Mouse (Mus musculus) intestine, embryonic 15.5 days (tissue): ENCODE data around the gene Mov10l1. TPM values are rescaled to one million over a fixed set of nuclear protein-coding genes. Genes with fewer than 3 reads are reported as not detected.

Source experiments
- ATAC-seq: fragments of 200-750 bp; cut with Nextera tagmentation; 2 replicates; pipeline ENCODE4 v1.8.0; 2017; ENCODE audit warnings: moderate TSS enrichment, moderate library complexity
- H3K27ac ChIP-seq: fragments of 300-500 bp; sonication (generic); 2 replicates; pipeline ENCODE4 v1.5.1; 2015; ENCODE audit warnings: mild to moderate bottlenecking, inconsistent platforms
- H3K27me3 ChIP-seq: fragments of 300-500 bp; sonication (generic); replicated peaks from 2 replicates; pipeline ENCODE4 v1.6.1; 2015; ENCODE audit warnings: inconsistent platforms
- H3K36me3 ChIP-seq: fragments of 300-500 bp; sonication (generic); 2 replicates; pipeline ENCODE4 v1.6.1; 2015; ENCODE audit warnings: inconsistent platforms
- H3K4me1 ChIP-seq: fragments of 300-500 bp; sonication (generic); replicated peaks from 2 replicates; pipeline ENCODE4 v1.6.1; 2015; ENCODE audit warnings: inconsistent platforms
- H3K4me2 ChIP-seq: fragments of 300-500 bp; sonication (generic); replicated peaks from 2 replicates; pipeline ENCODE4 v1.6.1; 2015; ENCODE audit warnings: mild to moderate bottlenecking, inconsistent platforms
- H3K4me3 ChIP-seq: fragments of 300-500 bp; sonication (generic); replicated peaks from 2 replicates; pipeline ENCODE4 v1.5.1; 2015; ENCODE audit warnings: inconsistent platforms
- H3K9ac ChIP-seq: fragments of 300-500 bp; sonication (generic); 2 replicates; pipeline ENCODE4 v1.6.1; 2015; ENCODE audit warnings: inconsistent platforms
- H3K9me3 ChIP-seq: fragments of 300-500 bp; sonication (generic); 2 replicates; pipeline ENCODE4 v1.6.1; 2016; ENCODE audit warnings: inconsistent platforms
- WGBS: fragments of 180-500 bp; shearing (Covaris S2); methylation state at CpG from one replicate; pipeline ENCODE4 v1.1.7; 2015; 5-methylcytosine and 5-hydroxymethylcytosine counted together
- polyA plus RNA-seq: library from polyadenylated mRNA; unstranded; fragments of >200 nt; fragmentation: Nextera tagmentation; extraction: Ambion mirVana; gene quantifications from 2 replicates; pipeline ENCODE4 v1.2.1, GENCODE M21; 2015

Gene Mov10l1
- polyA plus RNA-seq, 1 experiment from 2014 or later: not detected

GRCm38 (mm10) chr15:89084826-89085225 lies 102.1 kb downstream of the Mov10l1 start:
- peaks cover 37% of the 10 kb centered on the region for H3K36me3 ChIP-seq
- H3K27ac ChIP-seq: no peak overlapping the region
- no peak overlapping the region for H3K4me2 ChIP-seq
- H3K9ac ChIP-seq: no peak overlapping the region
- H3K27me3 ChIP-seq: no peaks in the 10 kb centered on the region
- no peak overlapping the region for H3K4me3 ChIP-seq
- no peak for ATAC-seq
- peaks cover 3% of the 10 kb centered on the region for H3K4me1 ChIP-seq
- 89% methylated on average over 2 of the region's 2 CpGs for WGBS
- no peaks in the 10 kb centered on the region for H3K9me3 ChIP-seq

DNA sequence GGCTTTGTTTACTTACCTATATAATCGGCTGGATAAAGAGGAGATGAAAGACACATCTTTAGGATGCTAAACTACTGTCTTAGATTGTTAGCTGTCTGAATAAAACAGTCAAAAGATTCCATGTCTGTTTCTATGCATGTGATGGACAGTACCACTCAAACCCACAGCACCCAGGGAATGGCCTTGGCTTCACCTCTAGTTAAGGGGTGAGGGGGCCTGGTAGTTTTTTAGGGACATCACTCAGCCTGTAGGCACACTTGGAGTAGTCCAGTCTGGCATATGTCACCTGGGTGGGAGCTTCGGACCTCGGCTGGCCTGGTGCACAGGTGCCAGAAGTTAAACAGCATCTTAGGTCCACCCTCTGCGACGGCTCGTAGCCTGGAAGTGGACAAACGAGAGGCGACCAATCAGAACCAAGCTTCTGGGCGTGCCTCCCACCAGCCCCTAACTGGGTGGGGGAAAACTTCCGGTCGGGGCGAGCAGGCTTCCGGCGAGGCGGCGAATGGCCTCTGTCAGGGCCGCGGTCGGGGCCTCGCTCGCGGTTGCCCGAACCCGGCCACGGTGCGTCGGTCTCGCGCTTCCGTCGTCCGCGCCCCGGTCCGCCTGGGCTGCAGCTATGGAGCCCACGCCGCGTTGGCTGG lies 106.0 kb downstream of the Mov10l1 start, which contains the start of gene Selenoo:
Selenoo (plus strand) TSS at position 478 of the 641 bp plus-strand sequence.
- peaks cover 17% of the 10 kb centered on the region for H3K36me3 ChIP-seq
- peak within 1 kb of the TSS; percentile 99 for H3K4me3 ChIP-seq
- H3K27me3 ChIP-seq: no peaks in the 10 kb centered on the region
- peak; percentile 96 for ATAC-seq
- peak within 1 kb of the TSS; percentile 86 for H3K27ac ChIP-seq
- 2% methylated on average over 38 of the region's 38 CpGs for WGBS
- H3K4me1 ChIP-seq: peaks cover 10% of the 10 kb centered on the region
- H3K4me2 ChIP-seq: peak within 1 kb of the TSS; percentile 94
- H3K9me3 ChIP-seq: no peaks in the 10 kb centered on the region
- H3K9ac ChIP-seq: peak within 1 kb of the TSS; percentile 98

- H3K4me3 ChIP-seq: peak overlapping the region; percentile 99
- H3K4me2 ChIP-seq: peak overlapping the region; percentile 94
- H3K27me3 ChIP-seq: no peaks in the 10 kb centered on the region
- H3K9me3 ChIP-seq: no peaks in the 10 kb centered on the region
- WGBS: 2% methylated on average over 68 of the region's 68 CpGs
- peak; percentile 76 for ATAC-seq
- H3K9ac ChIP-seq: peak overlapping the region; percentile 98
- H3K4me1 ChIP-seq: peaks cover 10% of the 10 kb centered on the region
- peak overlapping the region; percentile 86 for H3K27ac ChIP-seq
- peaks cover 16% of the 10 kb centered on the region for H3K36me3 ChIP-seq
Observed at GRCm38 (mm10) chr15:89089248-89090051, 106.7 kb downstream of the Mov10l1 start.

DNA sequence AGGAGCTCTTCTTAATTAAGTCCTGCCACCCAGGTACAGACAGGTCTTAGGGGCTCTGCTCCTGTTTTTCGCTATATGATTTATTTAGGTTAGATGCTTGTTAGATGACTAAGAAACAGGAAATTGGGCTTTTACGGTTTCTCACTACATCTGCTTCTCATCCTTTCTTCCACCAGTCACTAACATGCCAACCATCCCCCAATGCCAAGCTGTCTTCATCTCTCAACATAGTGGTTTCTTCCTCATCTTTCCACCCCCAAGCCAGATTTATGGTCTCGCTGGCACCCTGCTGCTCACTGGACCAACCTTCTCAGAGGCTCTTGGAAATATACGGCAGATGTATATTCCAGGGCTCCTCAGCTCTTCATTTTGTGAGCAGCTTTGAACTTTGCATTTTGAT lies 108.0 kb downstream of the Mov10l1 start:
- H3K27ac ChIP-seq: no peak overlapping the region
- no peak overlapping the region for H3K9ac ChIP-seq
- no peak overlapping the region for H3K4me3 ChIP-seq
- H3K27me3 ChIP-seq: no peaks in the 10 kb centered on the region
- no peak for ATAC-seq
- 82% methylated on average over 4 of the region's 4 CpGs for WGBS
- H3K4me1 ChIP-seq: peaks cover 10% of the 10 kb centered on the region
- H3K4me2 ChIP-seq: 0 out of 2 replicates have a peak overlapping the region, but pooled peaks have one; percentile 94
- no peaks in the 10 kb centered on the region for H3K9me3 ChIP-seq
- H3K36me3 ChIP-seq: peaks cover 20% of the 10 kb centered on the region

DNA sequence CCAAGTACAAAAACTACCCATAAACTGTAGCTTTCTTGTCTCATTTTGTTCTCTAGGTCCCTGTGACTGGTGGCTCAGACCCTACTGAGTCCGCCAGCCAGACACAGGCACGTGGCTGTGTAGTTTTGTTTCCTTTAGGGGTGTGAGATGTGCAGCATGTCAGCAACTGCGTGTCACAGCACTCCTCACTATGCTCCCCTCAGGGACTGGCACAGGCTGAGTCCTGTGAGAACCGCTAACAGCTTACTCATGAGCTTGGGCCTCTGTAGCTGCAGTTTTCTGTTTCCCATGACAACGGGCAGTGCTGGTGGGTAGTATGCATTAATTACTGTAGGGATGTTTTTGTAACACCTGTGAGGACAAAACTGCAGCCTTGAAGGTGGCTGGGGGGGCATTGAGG lies 109.5 kb downstream of the Mov10l1 start:
- WGBS: 77% methylated on average over 5 of the region's 5 CpGs
- Histone ChIP-seq H3K27me3 (no peaks in the 10 kb centered on the region), H3K36me3 (peaks cover 28% of the 10 kb centered on the region), H3K4me3 (no peak overlapping the region), H3K9me3 (no peaks in the 10 kb centered on the region), H3K4me2 (no peak overlapping the region), H3K9ac (no peak overlapping the region), H3K4me1 (peaks cover 10% of the 10 kb centered on the region), H3K27ac (no peak overlapping the region)
- no peak for ATAC-seq

- H3K9ac ChIP-seq: no peak overlapping the region
- 91% methylated on average over 5 of the region's 5 CpGs for WGBS
- H3K4me2 ChIP-seq: no peak overlapping the region
- no peak overlapping the region for H3K27ac ChIP-seq
- H3K4me1 ChIP-seq: no peaks in the 10 kb centered on the region
- no peak for ATAC-seq
- no peaks in the 10 kb centered on the region for H3K27me3 ChIP-seq
- H3K9me3 ChIP-seq: no peaks in the 10 kb centered on the region
- H3K4me3 ChIP-seq: no peak overlapping the region
- H3K36me3 ChIP-seq: peaks cover 66% of the 10 kb centered on the region
Observed at GRCm38 (mm10) chr15:89097450-89097849, 114.7 kb downstream of the Mov10l1 start.

- ATAC-seq: no peak
- 85% methylated on average over 7 of the region's 7 CpGs for WGBS
- Histone ChIP-seq H3K27ac (no peak overlapping the region), H3K4me2 (no peak overlapping the region), H3K36me3 (peaks cover 70% of the 10 kb centered on the region), H3K27me3 (no peaks in the 10 kb centered on the region), H3K4me1 (no peaks in the 10 kb centered on the region), H3K9me3 (no peaks in the 10 kb centered on the region), H3K4me3 (no peak overlapping the region), H3K9ac (no peak overlapping the region)
Observed at GRCm38 (mm10) chr15:89098616-89099015, 115.9 kb downstream of the Mov10l1 start.

DNA sequence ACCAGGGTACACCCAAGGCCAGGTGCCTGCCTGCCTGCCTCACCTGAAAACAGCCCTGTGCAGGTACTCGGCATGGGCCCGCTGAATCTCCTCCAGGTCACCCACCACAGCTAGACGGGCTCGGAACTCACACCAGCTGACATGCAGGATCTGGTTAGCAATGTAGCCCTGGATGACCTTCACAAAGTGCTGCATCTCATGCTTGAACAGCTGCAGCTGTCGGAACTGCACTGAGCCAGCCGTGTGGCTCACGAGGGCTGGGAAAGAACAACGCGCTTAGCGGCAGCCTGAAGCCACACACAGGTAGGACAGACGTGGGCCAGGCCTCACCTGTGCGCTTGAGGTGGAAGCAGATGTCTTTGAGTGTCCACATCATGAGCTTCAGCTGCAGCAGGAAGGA lies 118.1 kb downstream of the Mov10l1 start:
- ATAC-seq: no peak
- Histone ChIP-seq H3K36me3 (peaks cover 75% of the 10 kb centered on the region), H3K27me3 (no peaks in the 10 kb centered on the region), H3K4me2 (no peak overlapping the region), H3K27ac (no peak overlapping the region), H3K9ac (no peak overlapping the region), H3K4me1 (no peaks in the 10 kb centered on the region), H3K4me3 (no peak overlapping the region), H3K9me3 (no peaks in the 10 kb centered on the region)
- 88% methylated on average over 12 of the region's 12 CpGs for WGBS

DNA sequence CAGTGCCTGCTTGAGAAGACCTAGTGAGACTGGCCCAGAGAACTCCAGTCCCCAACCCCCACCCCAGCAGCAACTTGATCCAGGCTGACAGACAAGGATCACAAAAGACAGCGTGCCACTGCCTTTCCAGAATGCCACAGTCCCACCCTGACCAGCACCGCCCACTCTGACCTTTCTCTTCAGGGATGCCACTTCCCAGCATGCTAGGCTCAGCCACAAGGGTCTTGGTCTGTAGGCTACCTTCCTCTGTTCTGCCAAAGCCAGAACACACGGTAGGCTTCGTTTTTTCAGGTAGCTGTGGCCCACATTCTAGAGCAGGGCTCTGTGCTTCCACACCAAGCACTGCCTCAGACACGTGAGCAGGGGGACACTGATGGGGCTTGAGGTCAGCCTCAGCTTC lies 119.9 kb downstream of the Mov10l1 start:
- Histone ChIP-seq H3K4me1 (no peaks in the 10 kb centered on the region), H3K27me3 (no peaks in the 10 kb centered on the region), H3K27ac (no peak overlapping the region), H3K36me3 (peaks cover 69% of the 10 kb centered on the region), H3K4me3 (no peak overlapping the region), H3K9me3 (no peaks in the 10 kb centered on the region), H3K4me2 (no peak overlapping the region), H3K9ac (no peak overlapping the region)
- 81% methylated on average over 5 of the region's 5 CpGs for WGBS
- ATAC-seq: no peak

- no peaks in the 10 kb centered on the region for H3K9me3 ChIP-seq
Observed at GRCm38 (mm10) chr15:89103921-89104320, 121.2 kb downstream of the Mov10l1 start.

DNA sequence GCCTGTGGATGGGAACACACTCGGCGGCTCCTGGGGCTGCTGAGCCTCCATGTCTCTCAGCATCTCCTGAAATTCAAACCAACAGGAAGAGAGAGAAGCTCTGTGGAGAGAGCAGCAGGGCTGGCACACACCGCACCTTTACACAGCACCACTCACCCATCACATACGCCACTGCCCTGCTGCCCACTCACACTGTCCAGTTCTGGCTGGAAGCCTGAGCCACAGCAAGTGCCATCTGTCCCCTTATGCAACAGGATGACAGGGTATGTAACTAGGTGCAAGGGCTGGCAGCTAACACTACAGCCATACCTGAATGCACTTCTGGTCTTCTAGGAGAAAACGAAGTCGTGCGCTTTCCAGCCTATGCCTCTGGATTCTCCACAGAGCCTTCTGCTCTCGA lies 121.7 kb downstream of the Mov10l1 start:
- H3K9ac ChIP-seq: no peak overlapping the region
- H3K9me3 ChIP-seq: no peaks in the 10 kb centered on the region
- no peak overlapping the region for H3K4me2 ChIP-seq
- ATAC-seq: no peak
- no peaks in the 10 kb centered on the region for H3K4me1 ChIP-seq
- peaks cover 61% of the 10 kb centered on the region for H3K36me3 ChIP-seq
- no peaks in the 10 kb centered on the region for H3K27me3 ChIP-seq
- no peak overlapping the region for H3K27ac ChIP-seq
- no peak overlapping the region for H3K4me3 ChIP-seq
- WGBS: 92% methylated on average over 8 of the region's 8 CpGs

More at GRCm38 (mm10) chr15:89103921-89104320, 121.2 kb downstream of the Mov10l1 start:
- H3K4me3 ChIP-seq: no peak overlapping the region
- H3K4me1 ChIP-seq: no peaks in the 10 kb centered on the region
- no peak overlapping the region for H3K9ac ChIP-seq
- H3K27me3 ChIP-seq: no peaks in the 10 kb centered on the region
- ATAC-seq: no peak
- H3K4me2 ChIP-seq: no peak overlapping the region
- H3K27ac ChIP-seq: no peak overlapping the region
- peaks cover 66% of the 10 kb centered on the region for H3K36me3 ChIP-seq
- WGBS: 89% methylated on average over 10 of the region's 10 CpGs
